Mouse (Mus musculus): ENCODE results near the gene Scgb3a1.
A peak's percentile ranks its signal among the peaks of the same experiment; 100 is the strongest.

Gene Scgb3a1

DNA sequence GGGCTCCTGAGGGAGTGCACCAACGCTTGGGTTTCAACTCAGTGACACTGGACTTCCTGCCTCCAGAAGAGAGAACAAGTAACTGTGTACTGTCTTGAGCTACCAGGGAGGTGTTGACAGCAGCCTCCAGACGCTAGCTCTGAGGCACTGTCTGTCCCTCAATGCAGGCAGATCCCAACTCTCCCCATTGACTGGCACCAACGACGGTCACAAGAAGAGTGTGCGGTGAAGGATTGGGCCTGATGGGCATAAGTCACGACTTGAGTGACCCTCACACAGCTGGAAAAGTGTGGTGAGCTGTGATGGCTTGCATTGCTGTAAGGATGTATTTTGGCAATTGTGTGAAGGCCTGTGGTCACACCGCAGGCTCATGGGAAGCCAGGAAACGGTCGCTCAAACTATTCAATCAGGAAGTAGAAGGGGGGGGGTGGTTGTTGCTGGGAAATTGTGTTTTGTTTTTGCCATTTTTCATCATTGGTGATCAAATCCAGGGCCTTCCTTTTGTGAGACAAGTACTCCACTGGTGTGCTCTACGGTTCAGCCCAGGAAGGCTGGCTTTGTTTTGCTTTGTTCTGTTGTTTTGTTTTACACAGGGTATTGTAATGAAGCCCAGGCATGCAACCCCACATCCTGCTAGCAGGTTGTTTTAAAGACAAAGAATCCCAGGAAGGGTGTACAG is 4.5 kb upstream of the Scgb3a1 start:
- no peak for DNase-seq (ENCODE audit: low spot score)

DNA sequence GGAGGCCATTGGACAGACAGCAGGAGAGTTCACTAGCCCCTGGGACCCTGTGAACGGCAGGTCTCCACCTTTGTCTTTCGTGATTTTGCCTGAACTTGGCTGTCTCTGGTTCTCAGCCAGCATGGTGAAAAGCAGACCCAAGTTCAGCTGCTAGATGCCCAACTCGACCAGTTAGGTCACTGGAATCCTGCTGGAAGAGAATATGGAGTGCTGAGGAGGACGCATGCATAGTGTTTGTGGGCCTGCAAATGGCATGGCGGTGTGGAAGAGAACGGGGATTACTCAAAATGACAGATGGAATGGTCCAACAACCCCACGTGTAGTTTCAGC is 4.0 kb upstream of the Scgb3a1 start:
- DNase-seq (ENCODE audit: low spot score) = no peak

DNA sequence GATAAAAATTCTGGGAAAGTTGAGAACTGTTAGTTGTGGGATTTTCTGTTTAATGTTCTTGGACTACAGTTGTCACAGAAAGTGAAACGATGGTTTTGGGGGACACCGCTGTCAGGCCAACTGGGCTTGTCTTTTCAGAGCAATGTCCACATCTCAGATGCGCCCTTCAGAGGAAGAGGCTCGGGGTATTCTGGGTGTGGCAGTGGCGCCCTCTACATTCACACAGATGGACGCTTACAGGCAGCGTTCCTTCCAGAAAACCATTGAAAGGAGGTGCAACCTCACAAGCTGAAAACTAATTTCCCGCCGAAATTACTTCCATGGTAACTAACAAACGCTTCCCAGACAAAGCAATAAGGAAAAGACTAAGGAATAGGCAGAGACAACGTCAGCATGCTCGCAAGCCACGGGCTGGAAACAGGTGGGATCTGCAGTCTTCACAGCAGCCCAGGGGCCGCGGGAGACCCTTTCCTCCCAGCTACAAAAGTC is 1.1 kb upstream of the Scgb3a1 start:
- no peak for DNase-seq (ENCODE audit: low spot score)

DNA sequence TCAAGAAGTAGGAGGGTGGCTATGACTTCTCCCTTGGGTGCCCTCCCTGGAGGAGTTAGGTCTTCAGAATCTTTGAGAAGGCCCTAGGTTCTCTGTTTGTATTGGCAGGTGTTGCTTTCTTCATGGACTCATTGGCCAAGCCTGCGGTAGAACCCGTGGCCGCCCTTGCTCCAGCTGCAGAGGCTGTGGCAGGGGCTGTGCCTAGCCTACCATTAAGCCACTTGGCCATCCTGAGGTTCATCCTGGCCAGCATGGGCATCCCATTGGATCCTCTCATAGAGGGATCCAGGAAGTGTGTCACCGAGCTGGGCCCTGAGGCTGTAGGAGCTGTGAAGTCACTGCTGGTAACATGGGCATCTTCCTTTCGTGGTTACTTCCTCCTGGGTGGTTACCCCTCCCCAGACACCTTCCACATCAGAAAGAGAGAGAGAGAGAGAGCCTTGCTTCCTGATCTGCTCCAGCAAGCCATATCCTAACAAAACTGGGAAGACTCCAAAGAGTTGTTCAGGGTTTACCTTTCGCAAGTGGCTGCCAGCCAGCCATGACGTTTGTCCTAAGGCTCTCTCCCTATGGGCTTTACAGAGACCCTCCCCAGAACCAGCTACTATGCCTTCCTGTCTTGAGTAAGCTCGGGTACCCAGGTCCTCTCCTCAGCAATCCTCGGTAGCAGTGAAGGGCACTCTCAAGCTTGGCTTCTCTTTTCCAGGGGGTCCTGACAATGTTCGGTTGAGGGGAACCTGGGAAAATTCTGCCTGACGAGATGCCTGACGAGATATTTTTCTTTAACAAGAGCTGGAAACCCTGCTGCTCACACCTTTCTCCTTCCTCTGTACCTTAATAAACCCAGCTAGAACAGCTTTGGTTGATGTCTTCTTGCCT is 1.1 kb downstream of the Scgb3a1 start:
- no peak for DNase-seq (ENCODE audit: low spot score)

DNA sequence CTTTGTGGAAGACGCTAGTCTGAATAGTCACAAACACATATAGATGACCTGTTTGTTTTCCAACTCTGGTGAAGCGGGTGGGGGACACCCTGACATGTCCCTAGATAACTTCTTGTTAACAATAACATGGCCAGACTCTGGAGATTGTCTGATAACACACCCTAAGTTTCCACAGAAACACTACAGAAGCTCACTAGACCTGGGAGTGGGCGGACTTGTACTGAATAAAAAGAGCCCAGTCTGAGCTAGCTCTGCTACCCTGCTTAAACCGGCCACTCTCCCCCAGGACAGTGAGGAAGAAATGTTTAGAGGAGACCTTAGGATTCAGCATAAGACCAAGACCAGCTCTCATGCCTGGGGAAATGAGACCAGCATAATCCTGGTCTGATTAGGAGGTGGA is 2.1 kb downstream of the Scgb3a1 start:
- DNase-seq (ENCODE audit: low spot score) = no peak

DNA sequence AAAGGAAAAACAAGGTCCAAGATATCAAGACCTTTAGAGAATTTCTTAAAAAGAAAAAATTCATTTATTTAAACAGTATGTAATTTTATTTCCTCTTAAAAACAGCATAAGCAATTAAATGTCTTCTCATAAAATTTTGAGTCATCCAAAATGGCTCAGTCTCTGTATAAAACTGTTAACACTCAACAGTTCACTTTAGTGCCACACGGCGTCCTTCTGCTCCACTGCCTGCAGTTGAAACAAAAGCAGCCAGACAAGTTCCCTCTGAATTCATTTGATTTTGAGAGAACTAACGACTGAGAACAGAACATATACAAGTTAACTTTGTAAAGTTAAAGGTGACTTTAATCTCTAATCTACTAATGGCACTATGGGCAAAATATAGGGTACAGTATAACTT is 10.0 kb downstream of the Scgb3a1 start:
- no peak for DNase-seq (ENCODE audit: low spot score)

DNA sequence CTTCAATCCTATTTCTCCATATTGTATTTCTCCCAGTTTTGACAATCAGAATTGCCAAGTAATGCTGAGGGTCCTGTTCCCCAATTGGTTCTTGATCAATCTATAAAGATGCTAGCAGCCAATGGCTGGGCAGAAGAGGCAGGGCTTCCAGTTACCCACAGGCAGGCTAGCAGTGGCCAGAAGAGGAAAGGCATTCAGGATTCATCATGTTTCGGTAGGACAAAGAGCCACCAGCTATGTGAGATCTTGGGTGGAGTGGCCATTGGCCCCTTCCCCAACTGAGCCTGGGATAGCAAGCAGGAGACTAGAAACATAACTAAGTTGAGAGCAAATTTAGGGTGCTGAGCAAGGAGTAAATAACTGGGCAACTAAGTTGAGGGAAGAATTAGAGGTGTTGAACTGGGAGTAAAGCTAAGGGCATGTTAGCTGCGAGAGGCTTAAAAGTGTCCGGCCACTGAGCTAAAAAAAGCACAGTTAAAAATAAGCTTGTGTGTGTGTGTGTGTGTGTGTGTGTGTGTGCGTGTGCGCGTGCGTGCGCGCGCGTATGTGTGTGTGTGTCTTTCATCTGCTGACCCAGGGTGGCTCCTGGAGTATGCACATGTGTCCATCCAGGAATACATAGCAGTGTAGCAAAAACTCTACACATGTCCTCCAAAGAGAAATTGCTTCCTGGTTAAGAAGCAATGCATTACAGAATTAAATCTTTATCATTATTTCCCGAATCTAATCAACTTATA is 21.0 kb downstream of the Scgb3a1 start:
- DNase-seq (ENCODE audit: low spot score) = no peak

DNA sequence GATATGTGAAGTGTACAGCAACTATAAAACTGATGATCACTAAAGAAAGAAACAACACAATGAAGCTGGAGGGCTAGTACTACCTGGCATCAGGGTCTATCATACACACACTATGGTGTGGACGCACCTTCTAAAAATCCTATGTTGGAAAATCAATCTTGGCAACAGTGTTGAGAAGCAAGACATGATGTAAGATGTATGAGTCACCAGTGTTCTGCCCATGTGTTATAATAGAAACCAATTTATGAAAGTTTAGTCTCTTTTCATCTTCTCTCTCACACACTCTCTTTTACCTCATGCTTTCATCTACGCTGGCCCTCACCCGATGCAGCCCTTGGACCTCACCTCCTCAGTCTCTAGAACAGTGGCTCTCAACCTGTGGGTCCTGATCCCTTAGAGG is 31.6 kb downstream of the Scgb3a1 start:
- DNase-seq (ENCODE audit: low spot score) = no peak

DNA sequence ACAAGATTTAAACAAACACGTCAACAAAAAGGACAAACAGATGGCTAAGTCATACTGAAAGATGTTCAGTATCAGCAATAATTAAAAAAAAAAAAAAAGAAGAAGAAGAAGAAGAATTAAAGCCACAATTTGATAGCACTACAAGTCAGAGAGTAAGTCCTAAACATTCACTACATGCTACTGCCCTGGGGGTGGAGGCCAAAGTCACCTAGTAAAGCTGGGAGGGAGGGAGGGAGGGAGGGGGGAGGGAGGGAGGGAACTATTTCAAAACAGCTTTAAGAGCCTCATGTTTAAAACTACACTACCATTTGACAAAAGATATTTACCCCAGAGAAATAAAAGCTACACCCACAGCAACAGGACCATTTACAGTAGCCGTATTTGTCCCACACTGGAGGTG is 32.3 kb downstream of the Scgb3a1 start:
- DNase-seq (ENCODE audit: low spot score) = no peak

DNA sequence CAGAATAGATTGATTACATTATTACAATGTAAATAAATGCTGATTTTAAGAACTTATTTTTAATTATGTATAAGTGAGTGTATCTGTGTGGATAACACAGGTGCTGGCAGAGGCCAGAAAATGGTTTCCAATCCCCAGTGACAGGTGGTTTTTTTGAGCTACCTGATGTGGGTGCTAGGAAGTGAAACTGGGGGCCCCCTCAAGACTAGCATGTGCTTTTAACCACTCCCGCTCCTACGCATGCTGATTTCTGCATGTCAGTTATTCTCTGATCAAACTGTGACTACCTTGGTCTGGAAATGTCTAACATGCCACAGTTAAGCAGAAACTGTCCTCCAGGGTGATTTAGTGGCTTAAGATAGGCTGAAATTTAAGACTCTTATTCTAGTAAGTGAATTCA is 33.1 kb downstream of the Scgb3a1 start:
- no peak for DNase-seq (ENCODE audit: low spot score)

DNA sequence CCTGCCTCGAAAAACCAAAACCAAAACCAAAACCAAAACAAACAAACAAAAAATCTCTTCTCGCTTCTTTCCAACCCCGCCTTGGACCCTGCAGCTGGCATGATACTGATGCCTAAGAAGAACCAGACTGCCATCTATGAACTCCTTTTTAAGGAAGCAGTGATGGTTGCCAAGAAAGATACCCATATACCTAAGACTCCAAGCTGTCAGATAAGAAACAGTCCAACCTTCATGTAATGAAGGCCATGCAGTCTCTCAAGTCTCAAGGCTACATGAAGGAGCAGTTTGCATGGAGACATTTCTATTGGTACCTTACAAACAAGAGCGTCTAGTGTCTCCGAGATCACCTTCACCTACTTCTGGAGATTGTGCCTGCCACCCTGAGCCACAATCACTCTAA is 34.4 kb downstream of the Scgb3a1 start:
- no peak for DNase-seq (ENCODE audit: low spot score)

DNA sequence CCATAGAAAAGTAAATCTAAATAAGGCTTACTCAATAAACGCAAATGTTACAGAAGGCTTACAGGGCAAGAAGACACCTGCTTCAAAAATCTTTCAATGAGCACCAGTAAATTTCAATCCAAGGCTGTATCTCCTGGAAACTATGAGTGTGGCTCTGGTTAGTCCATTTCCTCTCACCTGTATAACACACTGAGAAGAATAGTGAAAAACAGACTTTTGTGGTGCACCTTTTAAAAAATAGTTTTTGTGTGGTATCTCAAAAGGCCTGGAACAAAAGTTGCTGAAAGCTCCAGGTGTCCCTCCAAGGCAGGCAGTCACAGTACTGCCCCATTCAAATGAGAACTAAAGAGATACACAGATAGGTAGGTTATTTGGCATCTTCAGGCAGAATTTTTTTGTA is 35.7 kb downstream of the Scgb3a1 start:
- no peak for DNase-seq (ENCODE audit: low spot score)

DNA sequence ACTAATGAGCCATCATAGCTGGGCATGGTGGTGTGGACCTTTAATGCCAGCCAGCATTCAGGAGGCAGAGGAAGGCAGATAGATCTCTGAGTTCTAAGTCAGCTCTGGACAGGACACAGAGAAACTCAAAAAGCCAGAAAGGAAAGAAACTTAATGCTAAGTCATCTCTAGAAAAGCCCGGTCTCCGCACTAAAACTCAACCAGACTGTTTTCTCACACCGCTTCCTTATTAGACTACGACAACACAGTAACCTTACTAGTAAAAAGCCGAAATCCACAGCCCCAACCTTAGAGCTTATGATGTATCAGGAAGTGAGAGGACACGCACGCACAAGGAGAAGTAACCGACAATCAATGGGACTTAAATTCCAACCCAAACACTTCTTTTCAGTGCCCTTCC is 38.6 kb downstream of the Scgb3a1 start:
- no peak for DNase-seq (ENCODE audit: low spot score)

DNA sequence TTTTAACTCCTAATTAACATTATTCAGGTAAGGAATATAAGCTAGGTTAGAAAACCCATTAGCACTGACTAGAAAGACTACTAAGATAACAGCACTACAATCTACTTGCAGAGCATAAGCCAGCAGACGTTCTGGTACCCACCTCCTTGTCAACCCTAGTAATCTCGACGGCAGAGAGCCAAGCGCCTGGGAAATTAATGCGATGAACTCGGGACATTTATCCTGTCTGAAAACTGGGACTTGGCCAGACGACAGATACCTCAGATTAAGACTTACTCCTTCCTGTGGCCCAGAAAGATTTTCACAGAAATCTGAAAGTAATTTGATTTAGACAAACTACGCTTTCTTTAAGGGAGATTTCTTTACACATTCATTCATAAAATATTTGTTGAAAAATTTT is 41.4 kb downstream of the Scgb3a1 start:
- no peak for DNase-seq (ENCODE audit: low spot score)

DNA sequence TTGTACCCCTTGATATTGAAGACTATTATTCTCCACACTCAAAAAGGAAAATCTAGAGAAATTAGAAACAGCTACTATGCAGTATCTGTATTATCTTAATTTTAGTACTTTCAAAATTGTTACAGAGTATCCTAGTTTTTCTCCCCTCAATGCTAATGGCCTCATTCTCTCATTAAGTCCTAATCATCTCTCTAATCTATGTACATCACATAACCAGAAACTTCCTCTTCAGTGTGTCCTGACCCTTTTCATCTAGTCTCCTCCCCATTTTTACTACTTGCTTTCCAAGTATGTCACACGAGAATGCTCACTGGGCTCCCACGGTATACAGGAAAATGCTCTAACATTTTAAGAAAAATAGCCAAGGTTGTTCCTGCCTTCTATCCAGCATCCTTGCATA is 44.4 kb downstream of the Scgb3a1 start:
- DNase-seq (ENCODE audit: low spot score) = no peak

DNA sequence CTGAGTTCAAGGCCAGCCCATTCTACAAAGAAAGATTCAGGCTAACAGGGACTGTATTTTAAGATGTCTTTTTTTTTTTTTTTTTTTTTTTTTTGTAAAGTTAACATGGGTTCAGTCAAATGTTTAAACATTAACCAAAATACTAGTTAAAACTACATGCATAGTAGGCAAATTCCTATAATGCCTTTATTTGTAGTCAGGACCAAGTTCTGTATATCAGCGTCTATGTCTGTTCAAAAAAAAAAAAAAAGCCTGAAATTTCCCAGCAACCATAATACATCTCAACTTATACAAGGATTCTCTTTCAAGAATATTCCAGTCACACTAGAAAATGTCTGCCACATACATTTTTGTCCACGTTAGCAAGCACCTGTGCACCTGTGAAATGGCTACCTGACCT is 47.3 kb downstream of the Scgb3a1 start:
- DNase-seq (ENCODE audit: low spot score) = no peak

DNA sequence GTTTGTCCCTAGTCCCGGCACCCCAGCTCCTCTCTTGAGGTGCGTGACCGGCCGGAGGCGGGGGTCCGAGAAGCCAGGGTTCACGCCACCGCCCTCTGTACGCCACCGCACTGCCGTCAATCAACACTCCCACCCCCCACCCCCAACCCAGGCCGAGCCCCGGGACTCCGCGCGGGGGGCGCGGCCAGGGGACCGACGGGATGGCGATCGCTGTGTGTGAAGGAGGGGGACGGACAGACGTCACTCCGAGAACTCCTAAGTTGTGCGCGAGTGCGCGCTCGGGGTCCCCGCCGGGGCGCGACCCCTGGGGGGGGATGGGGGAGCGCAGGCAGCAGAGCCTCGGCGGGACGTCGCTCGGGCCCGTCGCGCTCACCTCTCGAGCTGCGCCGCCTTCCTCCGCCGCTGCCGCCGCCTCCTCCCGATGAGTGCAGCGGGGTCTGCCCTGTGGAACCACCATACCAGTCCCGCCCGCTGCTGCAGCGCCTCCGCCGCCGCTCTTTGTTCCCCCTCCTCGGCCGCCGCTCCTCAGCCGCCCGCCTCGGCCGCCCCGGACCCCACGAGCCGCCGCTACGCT is 48.7 kb downstream of the Scgb3a1 start:
- no peak for DNase-seq (ENCODE audit: low spot score)

DNA sequence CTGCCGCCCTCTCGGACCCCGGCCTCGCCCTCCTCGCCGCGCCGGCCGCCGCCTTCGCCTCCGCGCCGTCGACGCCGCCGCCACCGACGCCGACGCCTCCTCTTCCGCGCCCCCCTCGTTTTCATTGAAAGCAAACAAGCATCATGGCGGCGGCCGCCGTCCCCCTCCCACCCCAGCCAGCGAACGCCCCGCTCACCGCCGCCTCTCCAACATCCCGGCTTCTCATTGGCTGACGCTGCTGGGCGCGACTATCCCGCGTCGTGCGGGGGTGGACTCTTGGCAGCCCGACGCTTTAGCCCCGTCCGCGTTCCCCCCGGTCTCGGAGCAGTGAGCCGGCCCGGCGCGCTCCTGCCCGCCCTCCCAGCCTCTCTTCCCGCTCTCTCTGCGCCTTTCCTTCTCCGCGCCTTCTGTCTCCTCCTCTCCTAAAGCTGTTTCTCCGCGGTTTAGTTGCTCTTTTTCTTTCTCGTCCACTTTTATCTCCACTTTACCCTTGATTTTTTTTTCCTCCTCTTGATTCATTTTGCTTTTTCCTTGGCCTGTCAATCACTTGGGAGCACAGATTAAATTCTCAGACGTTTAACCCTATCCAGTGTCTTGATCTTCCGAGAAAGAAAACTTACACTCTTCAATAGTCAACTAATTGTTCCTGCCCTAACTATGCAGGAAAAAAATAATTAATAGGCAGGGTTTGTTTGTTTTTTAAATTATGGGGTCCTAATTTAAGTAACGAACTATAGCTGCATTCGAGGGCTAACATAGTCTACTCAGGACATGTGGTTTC is 49.3 kb downstream of the Scgb3a1 start, which contains the start of gene Cnot6:
Gene Cnot6, minus strand, starts transcription at position 169 of the 781 bp plus-strand sequence.
- peak; percentile 98 for DNase-seq (ENCODE audit: low spot score)

DNA sequence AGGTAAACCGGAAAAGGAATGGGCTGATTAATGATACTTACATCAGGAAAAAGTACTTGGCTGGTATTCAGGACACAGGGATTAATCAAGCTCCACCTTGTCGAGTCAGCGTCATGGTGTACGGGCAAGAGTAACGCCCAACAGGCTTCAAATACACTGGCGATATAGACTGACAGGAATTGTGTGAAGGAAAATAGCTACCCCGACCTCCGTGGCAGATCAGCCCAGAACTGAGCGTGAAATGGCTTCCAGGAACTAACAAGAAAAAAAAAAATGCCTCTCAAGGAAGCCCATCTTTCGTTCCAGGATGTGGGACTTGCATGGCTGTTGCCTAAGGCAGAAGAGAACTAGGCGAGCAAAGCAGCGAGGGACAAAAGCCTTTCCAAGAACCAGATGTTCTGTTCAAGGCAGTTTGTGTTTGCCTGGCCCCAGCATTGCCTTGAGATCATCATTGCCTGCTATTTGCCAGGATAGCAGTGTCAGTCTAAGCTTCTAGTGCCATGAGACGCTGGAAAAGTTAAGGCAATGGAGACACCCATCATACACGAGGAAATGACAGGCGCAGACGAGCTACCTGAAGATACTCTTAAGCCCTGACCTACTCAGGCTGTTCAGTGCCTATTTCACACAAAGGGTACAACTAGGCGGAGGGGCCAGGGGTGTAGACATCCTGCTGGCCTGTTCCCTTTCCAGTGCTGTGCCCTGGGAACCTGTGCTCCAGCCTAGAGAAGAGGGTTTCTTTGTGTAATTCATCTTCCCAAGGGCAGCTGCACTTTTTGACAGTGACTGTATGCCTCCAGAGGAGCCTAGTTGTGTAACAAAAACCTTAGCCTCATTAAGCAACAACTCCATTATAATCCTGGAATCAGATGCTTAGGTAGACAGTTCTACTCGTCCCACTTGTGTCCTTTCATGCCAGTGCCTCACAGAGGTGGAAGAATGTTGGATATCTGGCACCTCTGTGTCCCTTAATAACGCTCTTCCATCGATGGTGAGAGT is 50.2 kb downstream of the Scgb3a1 start:
- no peak for DNase-seq (ENCODE audit: low spot score)
